Mouse (Mus musculus) liver, adult 2 months (tissue): ENCODE measurements at regions not wholly inside any gene's neighbourhood (a gene's known extent, or its start where the extent isn't known, plus 50 kb on each side); places are given as distances from the start of the nearest gene placed in this dataset.

Source experiments
- DNase-seq: peaks from one replicate; pipeline ENCODE4 v3.0.0-alpha.2; 2011; ENCODE audit warnings: low read depth, low spot score; ENCODE audit errors: extremely low read depth
- H3K27ac ChIP-seq: fragments of 200-500 bp; replicated peaks from 2 replicates; pipeline ENCODE4 v1.5.1; 2012; ENCODE audit warnings: low read depth, mild to moderate bottlenecking, control low read depth, inconsistent platforms, low read length; ENCODE audit not compliant: insufficient read depth
- H3K27me3 ChIP-seq: fragments of 200-500 bp; 2 replicates; pipeline ENCODE4 v1.6.1; 2012; ENCODE audit warnings: mild to moderate bottlenecking, moderate library complexity, low read length, inconsistent platforms; ENCODE audit not compliant: control insufficient read depth, insufficient read depth
- H3K36me3 ChIP-seq: fragments of 200-500 bp; 2 replicates; pipeline ENCODE4 v1.6.1; 2012; ENCODE audit warnings: low read length, inconsistent platforms; ENCODE audit not compliant: control insufficient read depth, insufficient read depth
- H3K4me1 ChIP-seq: fragments of 200-500 bp; 2 replicates; pipeline ENCODE4 v1.6.1; 2011; ENCODE audit warnings: low read length; ENCODE audit not compliant: control insufficient read depth, insufficient read depth
- H3K4me3 ChIP-seq: fragments of 200-500 bp; 2 replicates; pipeline ENCODE4 v1.5.1; 2011; ENCODE audit warnings: low read depth, mild to moderate bottlenecking, control low read depth, low read length, moderate library complexity; ENCODE audit not compliant: insufficient read depth
- H3K79me2 ChIP-seq: fragments of 200-500 bp; 2 replicates; pipeline ENCODE4 v1.6.1; 2012; ENCODE audit warnings: inconsistent platforms, mild to moderate bottlenecking, low read length, moderate library complexity; ENCODE audit not compliant: control insufficient read depth, insufficient read depth
- H3K9ac ChIP-seq: fragments of 200-500 bp; 2 replicates; pipeline ENCODE4 v1.6.1; 2012; ENCODE audit warnings: low read depth, mild to moderate bottlenecking, control low read depth, inconsistent platforms, low read length
- CTCF ChIP-seq: fragments of 200-500 bp; IDR thresholded peaks from 2 replicates; pipeline ENCODE4 v1.5.1; 2011; ENCODE audit warnings: low read depth, low read length, control low read depth
- POLR2A ChIP-seq: fragments of 200-500 bp; IDR thresholded peaks from 2 replicates; pipeline ENCODE4 v1.6.1; 2011; ENCODE audit warnings: low read length, control low read depth; ENCODE audit not compliant: insufficient read depth; ENCODE audit errors: extremely low read depth
- WGBS: fragments of 180-500 bp; shearing (Covaris S2); methylation state at CpG from one replicate; pipeline ENCODE4 v1.1.7; 2018; 5-methylcytosine and 5-hydroxymethylcytosine counted together

GRCm38 (mm10) chr10:45890088-45890626 lies 312.5 kb downstream of the Hace1 start:
- no peak overlapping the region for H3K9ac ChIP-seq
- no peak overlapping the region for H3K4me3 ChIP-seq
- no peaks in the 10 kb centered on the region for H3K4me1 ChIP-seq
- no peaks in the 10 kb centered on the region for H3K79me2 ChIP-seq
- DNase-seq, result no peak
- WGBS, result 86% methylated on average over 9 of the region's 9 CpGs
- TF ChIP-seq CTCF (no peak), POLR2A (no peak)
- no peaks in the 10 kb centered on the region; the same call in 1 of the 2 replicates for H3K27me3 ChIP-seq
- no peaks in the 10 kb centered on the region for H3K36me3 ChIP-seq
- no peak overlapping the region for H3K27ac ChIP-seq

- no peak for DNase-seq
- WGBS, result 85% methylated on average over 2 of the region's 2 CpGs
- no peak for TF ChIP-seq CTCF
- no peak for TF ChIP-seq POLR2A
These were observed 314.8 kb downstream of the Hace1 start for GRCm38 (mm10) chr10:45892464-45892863.

GRCm38 (mm10) chr10:45893894-45894831 lies 316.5 kb downstream of the Hace1 start:
- WGBS, result 76% methylated on average over 2 of the region's 2 CpGs
- H3K27ac ChIP-seq, result no peak overlapping the region

More at GRCm38 (mm10) chr10:45892464-45892863, 314.8 kb downstream of the Hace1 start:
- Histone ChIP-seq H3K4me3 (no peak overlapping the region), H3K27me3 (no peaks in the 10 kb centered on the region; the same call in 1 of the 2 replicates), H3K27ac (no peak overlapping the region), H3K36me3 (no peaks in the 10 kb centered on the region), H3K79me2 (no peaks in the 10 kb centered on the region), H3K9ac (no peak overlapping the region), H3K4me1 (no peaks in the 10 kb centered on the region)

GRCm38 (mm10) chr10:45916928-45917327 lies 339.3 kb downstream of the Hace1 start:
- Histone ChIP-seq H3K79me2 (no peaks in the 10 kb centered on the region), H3K9ac (no peak overlapping the region), H3K4me1 (no peaks in the 10 kb centered on the region), H3K4me3 (no peak overlapping the region), H3K27ac (no peak overlapping the region), H3K27me3 (no peaks in the 10 kb centered on the region), H3K36me3 (no peaks in the 10 kb centered on the region)
- DNase-seq, result peak; percentile 39
- TF ChIP-seq CTCF (peak; percentile 25; the same call in 1 of the 2 replicates), POLR2A (no peak)
- 15% methylated on average over 3 of the region's 3 CpGs for WGBS

More at GRCm38 (mm10) chr10:45893894-45894831, 316.5 kb downstream of the Hace1 start:
- DNase-seq, result no peak
- Histone ChIP-seq H3K27me3 (no peaks in the 10 kb centered on the region; the same call in 1 of the 2 replicates), H3K79me2 (no peaks in the 10 kb centered on the region), H3K36me3 (no peaks in the 10 kb centered on the region), H3K9ac (no peak overlapping the region), H3K4me1 (no peaks in the 10 kb centered on the region), H3K4me3 (no peak overlapping the region)
- TF ChIP-seq POLR2A (no peak), CTCF (no peak)

GRCm38 (mm10) chr10:45925746-45926145 lies 348.1 kb downstream of the Hace1 start:
- Histone ChIP-seq H3K4me1 (no peaks in the 10 kb centered on the region), H3K27me3 (no peaks in the 10 kb centered on the region), H3K79me2 (no peaks in the 10 kb centered on the region), H3K4me3 (no peak overlapping the region), H3K9ac (no peak overlapping the region), H3K36me3 (no peaks in the 10 kb centered on the region), H3K27ac (no peak overlapping the region)
- TF ChIP-seq POLR2A (no peak), CTCF (no peak)
- DNase-seq, result peak; percentile 1
- 53% methylated on average over 1 of the region's 1 CpGs for whole genome bisulfite sequencing
